Mouse (Mus musculus): ENCODE results near the gene Ptk7. TPM values are rescaled to one million over a fixed set of nuclear protein-coding genes. Genes with fewer than 3 reads are reported as not detected.

Gene Ptk7
- polyA plus RNA-seq, 1 experiment from 2014 or later = 52.6 TPM

Small RNA genes within 50 kb of the gene (microRNA-seq; reads per million reads assigned to microRNA genes)
- gene Mir6976 = not detected

Other genes starting within 250 kb of the Ptk7 start
- 5.1 and 5.2 TPM in 2 replicates for gene Zfp318, start 245.8 kb downstream of the Ptk7 start, polyA plus RNA-seq (2015; fragmentation: Nextera tagmentation; extraction: Ambion mirVana)
- 1.2 TPM in 2 replicates for gene Crip3, start 200.6 kb downstream of the Ptk7 start, polyA plus RNA-seq (2015; fragmentation: Nextera tagmentation; extraction: Ambion mirVana)
- gene Slc22a7, start 191.0 kb downstream of the Ptk7 start, polyA plus RNA-seq (2015; fragmentation: Nextera tagmentation; extraction: Ambion mirVana) = not detected in 2 replicates
- gene Ttbk1, start 141.8 kb downstream of the Ptk7 start, polyA plus RNA-seq (2015; fragmentation: Nextera tagmentation; extraction: Ambion mirVana) = 0.10 and 0.12 TPM in 2 replicates
- gene Dnph1, start 132.8 kb downstream of the Ptk7 start, polyA plus RNA-seq (2015; fragmentation: Nextera tagmentation; extraction: Ambion mirVana) = 24.7 and 32.5 TPM in 2 replicates
- 4.5 and 5.0 TPM in 2 replicates for gene Cul9, start 83.1 kb downstream of the Ptk7 start, polyA plus RNA-seq (2015; fragmentation: Nextera tagmentation; extraction: Ambion mirVana)
- gene Srf, start 73.3 kb downstream of the Ptk7 start, polyA plus RNA-seq (2015; fragmentation: Nextera tagmentation; extraction: Ambion mirVana) = 11.6 and 13.1 TPM in 2 replicates
- gene Klc4, start 16.5 kb upstream of the Ptk7 start, polyA plus RNA-seq (2015; fragmentation: Nextera tagmentation; extraction: Ambion mirVana) = 18.6 and 20.5 TPM in 2 replicates
- gene Mrpl2, start 16.7 kb upstream of the Ptk7 start, polyA plus RNA-seq (2015; fragmentation: Nextera tagmentation; extraction: Ambion mirVana) = 98.0 and 111 TPM in 2 replicates
- 41.1 and 41.4 TPM in 2 replicates for gene Cul7, start 20.8 kb upstream of the Ptk7 start, polyA plus RNA-seq (2015; fragmentation: Nextera tagmentation; extraction: Ambion mirVana)
- 37.6 and 40.3 TPM in 2 replicates for gene Rrp36, start 44.8 kb upstream of the Ptk7 start, polyA plus RNA-seq (2015; fragmentation: Nextera tagmentation; extraction: Ambion mirVana)
- 122 and 142 TPM in 2 replicates for gene Mea1, start 49.3 kb upstream of the Ptk7 start, polyA plus RNA-seq (2015; fragmentation: Nextera tagmentation; extraction: Ambion mirVana)
- gene Klhdc3, start 51.4 kb upstream of the Ptk7 start, polyA plus RNA-seq (2015; fragmentation: Nextera tagmentation; extraction: Ambion mirVana) = 136 and 148 TPM in 2 replicates
- gene Ppp2r5d, start 75.6 kb upstream of the Ptk7 start, polyA plus RNA-seq (2015; fragmentation: Nextera tagmentation; extraction: Ambion mirVana) = 54.9 and 57.7 TPM in 2 replicates
- gene Pex6, start 82.0 kb upstream of the Ptk7 start, polyA plus RNA-seq (2015; fragmentation: Nextera tagmentation; extraction: Ambion mirVana) = 11.6 and 12.2 TPM in 2 replicates
- gene Gnmt, start 99.7 kb upstream of the Ptk7 start, polyA plus RNA-seq (2015; fragmentation: Nextera tagmentation; extraction: Ambion mirVana) = 1.5 and 2.0 TPM in 2 replicates
- gene Cnpy3, start 122.7 kb upstream of the Ptk7 start, polyA plus RNA-seq (2015; fragmentation: Nextera tagmentation; extraction: Ambion mirVana) = 47.7 and 52.8 TPM in 2 replicates
- gene Ptcra, start 134.2 kb upstream of the Ptk7 start, polyA plus RNA-seq (2015; fragmentation: Nextera tagmentation; extraction: Ambion mirVana) = 0.23 and 0.44 TPM in 2 replicates
- gene 2310039H08Rik, start 143.1 kb upstream of the Ptk7 start, polyA plus RNA-seq (2015; fragmentation: Nextera tagmentation; extraction: Ambion mirVana) = 48.8 and 56.9 TPM in 2 replicates
- 85.1 and 101 TPM in 2 replicates for gene Rpl7l1, start 153.2 kb upstream of the Ptk7 start, polyA plus RNA-seq (2015; fragmentation: Nextera tagmentation; extraction: Ambion mirVana)
- gene Bicral, start 229.0 kb upstream of the Ptk7 start, polyA plus RNA-seq (2015; fragmentation: Nextera tagmentation; extraction: Ambion mirVana) = 3.0 and 3.4 TPM in 2 replicates